Mouse (Mus musculus) spleen, adult 2 months (tissue): ENCODE measurements around the gene Plin3.

Source experiments
- CTCF ChIP-seq: fragments of 200-500 bp; IDR thresholded peaks from 2 replicates; pipeline ENCODE4 v1.5.1; 2011; ENCODE audit warnings: mild to moderate bottlenecking, inconsistent platforms; ENCODE audit not compliant: insufficient read depth, insufficient read length, insufficient replicate concordance; ENCODE audit errors: extremely low read depth
- POLR2A ChIP-seq: fragments of 200-500 bp; IDR thresholded peaks from 2 replicates; pipeline ENCODE4 v1.6.1; 2011; ENCODE audit warnings: low read depth, low read length, inconsistent platforms

DNA sequence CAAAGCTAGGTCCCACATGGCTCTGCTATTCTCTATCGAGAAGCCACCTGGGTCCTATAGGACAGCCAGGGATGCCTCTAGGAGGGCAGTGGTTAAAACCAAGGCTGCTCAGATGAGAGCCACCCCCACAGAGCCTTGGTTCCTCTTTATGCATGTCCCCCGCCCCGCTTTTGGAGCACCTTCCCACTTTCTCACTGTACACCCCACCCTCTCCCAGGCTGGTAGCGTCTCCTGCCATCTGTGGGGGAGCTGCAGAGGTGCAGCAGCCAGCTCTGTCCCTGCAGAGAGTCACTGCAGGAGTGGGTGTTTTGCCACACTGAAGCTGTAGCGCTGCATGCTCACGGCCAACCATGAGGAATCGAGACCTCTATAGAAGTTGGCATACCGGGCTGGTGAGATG, 9.4 kb downstream of the Plin3 start:
- TF ChIP-seq CTCF (no peak), POLR2A (no peak)
